Mouse (Mus musculus): ENCODE results near the gene Gdi1.

DNA sequence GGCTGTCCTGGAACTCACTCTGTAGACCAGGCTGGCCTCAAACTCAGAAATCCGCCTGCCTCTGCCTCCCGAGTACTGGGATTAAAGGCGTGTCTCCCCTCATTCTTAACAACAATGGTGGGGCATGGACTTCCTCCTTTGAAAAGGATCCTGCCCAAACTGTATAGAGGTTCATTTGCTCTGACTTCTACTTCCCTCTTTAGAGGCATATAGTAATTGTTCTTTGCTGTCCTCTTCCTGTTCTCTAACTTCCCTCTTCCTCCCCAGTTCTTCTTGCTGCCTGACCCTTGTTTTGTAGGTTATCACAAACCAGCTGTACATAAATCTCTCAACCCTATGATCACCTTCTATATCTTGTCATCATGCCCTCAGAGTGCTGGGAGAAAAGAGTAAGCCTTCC, 5.1 kb upstream of the Gdi1 start:
- no peak for TF ChIP-seq POLR2A (IDR thresholded peaks at IDR 0.05; ENCODE audit: control insufficient read depth, low read depth, low read length)
- no peak for TF ChIP-seq CTCF (IDR thresholded peaks at IDR 0.05; ENCODE audit: control insufficient read depth, insufficient read depth, insufficient replicate concordance, low read depth, low read length)

Measured in testis, adult 2 months (tissue).